Mouse (Mus musculus): ENCODE measurements around the gene Gabarap.

The Gabarap gene

DNA sequence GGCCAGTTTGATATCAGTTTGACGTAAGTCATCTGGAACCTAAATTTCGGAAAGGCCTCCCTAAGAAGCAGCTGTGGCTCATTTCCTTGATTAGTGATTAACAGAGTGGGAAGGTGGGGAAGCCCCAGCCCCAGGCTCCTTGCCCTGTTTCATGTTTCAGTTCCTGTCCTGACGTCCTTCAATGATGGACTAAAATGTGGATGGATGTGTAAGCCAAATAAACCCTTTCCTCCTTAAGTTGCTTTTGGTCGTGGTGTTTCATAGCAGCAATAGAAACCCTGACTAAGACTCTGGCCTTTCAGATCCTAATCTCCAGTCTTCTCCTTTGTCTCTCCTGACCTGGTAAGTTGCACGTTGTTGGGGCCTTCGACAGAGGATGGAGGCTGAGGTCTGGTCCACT, 20.7 kb upstream of the Gabarap start:
- DNase-seq = no peak

DNA sequence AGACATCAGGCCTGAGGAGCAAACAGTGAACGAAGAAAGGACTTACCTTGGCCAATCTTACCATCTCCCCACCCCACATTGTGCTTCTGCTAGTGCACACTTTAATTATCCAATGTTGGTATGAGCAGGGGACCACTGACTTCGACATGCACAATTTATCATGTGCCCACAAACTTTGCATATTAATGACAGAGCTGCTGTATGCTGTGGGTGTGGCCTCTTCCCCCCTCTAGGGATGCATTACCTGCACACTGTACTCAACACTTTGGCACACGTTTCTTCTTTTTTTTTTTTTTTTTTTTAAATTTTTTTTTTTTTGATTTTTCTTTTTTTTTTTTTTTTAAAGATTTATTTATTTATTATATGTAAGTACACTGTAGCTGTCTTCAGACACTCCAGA, 20.2 kb upstream of the Gabarap start:
- no peak for DNase-seq

DNA sequence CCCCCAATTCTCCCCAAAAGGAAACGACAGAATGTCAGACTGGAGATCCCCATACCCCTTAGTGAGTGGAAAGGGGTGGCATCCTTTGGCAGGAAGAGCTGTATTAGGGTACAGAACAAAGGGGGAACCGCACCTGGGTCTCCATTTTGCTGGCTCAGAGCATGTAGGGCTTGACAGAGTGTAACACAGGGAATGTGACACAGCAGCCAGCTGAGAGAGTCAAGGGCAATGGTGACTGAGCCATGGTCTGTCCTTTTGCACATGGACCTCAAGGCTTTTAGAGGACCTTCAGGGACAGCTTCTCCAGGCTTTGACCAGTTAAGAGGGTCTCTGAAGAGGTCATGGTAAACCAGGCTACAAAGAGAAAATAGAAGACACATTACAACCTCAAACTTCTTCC, 16.0 kb upstream of the Gabarap start:
- DNase-seq = no peak

DNA sequence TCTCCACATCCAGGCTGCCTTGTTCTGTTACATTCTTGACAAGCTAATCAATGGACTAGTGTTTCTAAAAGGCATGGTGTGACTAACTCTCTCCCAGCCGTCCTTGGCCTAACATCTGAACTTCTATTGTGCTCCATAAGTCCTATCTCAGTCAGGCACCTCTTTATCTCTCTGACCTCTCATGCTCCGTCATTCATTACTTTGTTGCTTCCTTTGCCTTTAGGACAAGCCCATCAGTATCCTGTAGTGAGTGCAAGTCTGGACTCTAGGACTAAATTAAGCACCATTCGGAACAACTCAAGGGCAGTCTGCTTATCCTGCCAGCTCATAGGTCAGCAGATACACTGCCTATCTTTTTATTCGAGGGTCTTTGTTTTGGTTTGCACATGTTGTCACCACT, 14.7 kb upstream of the Gabarap start:
- DNase-seq = no peak

DNA sequence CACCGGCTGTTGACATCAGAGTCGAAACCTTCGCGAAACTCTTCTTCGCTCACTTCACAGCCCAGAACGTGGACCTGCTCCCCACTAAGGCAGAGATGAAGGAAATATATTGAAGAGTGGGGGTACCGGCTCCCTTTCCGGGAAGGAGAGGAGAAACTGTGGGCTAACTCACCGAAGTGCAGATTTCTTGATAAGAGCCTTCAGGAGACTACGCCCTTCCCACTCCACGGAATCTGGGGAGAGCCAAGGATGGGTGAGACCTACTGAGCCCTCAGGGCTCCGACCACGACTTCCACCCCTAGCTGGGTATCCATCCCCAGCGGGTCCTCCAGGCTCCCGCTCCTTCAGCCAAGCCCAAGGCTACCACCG, 11.1 kb upstream of the Gabarap start:
- DNase-seq = no peak

DNA sequence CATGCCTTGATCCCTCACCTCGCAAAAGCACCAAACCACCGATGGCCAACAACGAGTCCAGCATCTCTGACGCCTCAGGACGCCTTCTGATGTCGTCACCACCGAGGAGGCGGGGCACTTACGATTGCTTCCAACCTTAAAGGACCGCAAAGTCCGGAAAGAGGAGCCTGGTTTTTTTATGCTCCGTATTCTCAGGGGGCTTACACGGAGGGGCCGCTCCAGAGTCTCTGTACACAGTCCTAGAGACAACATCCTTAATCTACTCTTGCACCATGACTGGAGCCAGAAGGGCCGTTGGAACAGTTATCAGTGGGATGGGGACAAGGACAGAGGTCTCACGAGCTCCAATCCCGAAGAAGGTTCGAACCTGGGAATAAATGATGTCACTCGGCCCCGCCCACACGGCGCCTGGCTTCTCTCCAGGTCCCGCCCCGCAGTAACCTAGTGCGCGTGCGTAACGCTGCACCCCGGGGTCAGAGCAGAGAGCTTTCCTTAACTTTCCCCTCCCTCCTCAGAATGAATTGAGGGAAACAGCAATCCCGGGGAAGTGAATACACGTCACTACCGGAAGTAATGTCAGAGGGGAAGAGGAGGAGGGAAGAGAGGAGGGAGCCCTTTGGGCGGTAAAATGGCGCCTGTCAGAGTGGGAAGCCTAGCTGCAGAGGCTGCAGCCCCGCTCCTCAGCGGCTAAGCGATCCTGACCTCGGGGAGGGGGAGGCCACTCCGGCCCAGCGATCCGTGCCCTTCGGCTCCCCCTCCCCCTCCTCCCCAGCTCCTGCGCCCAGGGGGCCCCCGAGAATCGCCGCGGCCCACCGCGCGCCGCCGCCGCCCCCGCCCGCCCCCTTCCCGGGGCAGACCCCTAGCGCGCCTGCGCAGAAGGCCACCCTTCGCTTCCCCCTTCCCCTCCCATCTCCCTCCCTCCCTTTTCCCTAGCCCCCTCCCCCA, 10.5 kb upstream of the Gabarap start:
- peak; percentile 89 to 91 for DNase-seq

DNA sequence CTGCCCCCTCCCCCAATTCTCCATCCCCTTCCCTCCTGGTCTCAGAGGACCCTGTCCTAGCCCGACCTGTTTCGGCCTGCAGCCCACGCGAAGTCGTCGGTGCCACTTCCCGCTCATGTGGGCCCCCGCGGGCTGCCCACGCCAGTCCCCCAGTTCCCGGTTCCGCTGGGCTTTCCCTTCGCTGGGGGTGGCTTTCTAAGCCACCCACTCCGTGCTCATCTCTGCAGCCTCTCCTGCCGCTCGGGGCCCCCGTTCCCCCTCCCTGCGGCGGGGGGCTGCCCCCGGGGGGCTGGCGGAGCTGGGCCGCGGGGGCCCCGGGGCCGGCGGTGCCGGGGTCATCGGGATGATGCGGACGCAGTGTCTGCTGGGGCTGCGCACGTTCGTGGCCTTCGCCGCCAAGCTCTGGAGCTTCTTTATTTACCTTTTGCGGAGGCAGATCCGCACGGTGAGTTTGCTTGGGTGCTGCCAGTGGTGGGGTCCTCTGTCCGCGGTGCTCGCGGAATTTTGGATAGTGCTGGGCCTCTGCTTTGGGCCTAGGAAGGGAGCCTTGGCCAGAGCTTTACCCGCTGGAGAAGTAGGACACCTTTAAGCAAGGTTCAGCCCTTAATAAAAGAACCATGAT, 9.7 kb upstream of the Gabarap start, which contains the start of gene Ctdnep1:
Ctdnep1 (plus strand) TSS at position 16 of the 622 bp plus-strand sequence.
- DNase-seq = no peak

DNA sequence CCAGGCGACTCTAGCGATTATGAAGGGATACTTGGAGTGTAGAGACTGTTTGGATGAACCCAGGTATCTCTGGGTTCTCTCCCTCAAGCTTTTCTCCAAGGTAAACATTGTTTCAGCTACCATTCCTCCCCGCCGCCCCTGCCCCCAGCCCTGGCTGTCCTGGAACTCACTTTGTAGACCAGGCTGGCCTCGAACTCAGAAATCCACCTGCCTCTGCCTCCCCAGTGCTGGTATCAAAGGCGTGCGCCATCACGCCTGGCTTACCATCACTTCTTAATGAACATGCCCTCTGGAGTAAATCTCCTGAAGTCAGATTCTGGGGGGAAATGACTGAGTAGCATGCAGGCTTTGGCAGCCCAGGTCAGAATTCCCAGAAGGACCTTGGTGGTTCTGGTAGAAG, 8.7 kb upstream of the Gabarap start, which contains the start of gene Elp5:
Elp5 (minus strand) TSS at position 293 of the 400 bp plus-strand sequence.
- no peak for DNase-seq

DNA sequence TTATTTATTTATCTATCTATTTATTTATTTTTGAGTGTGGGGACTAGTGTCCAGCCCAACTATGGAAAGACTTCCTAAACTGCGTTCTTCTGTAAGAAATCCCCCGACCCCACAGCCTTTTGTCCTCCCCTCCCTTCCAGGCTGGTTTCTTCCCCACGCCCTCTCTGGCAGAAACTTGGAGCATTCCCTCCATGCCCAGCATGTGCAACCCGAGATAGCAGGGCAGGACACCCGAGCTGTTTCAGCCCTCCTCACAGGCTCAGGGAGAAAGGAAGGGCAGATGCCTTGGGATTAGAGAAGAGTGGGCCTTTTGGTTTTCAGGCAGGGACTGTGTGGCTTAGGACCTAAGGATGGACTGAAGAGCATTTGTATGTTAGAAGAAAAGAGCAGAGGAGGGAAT, 8.1 kb upstream of the Gabarap start:
- DNase-seq = no peak

DNA sequence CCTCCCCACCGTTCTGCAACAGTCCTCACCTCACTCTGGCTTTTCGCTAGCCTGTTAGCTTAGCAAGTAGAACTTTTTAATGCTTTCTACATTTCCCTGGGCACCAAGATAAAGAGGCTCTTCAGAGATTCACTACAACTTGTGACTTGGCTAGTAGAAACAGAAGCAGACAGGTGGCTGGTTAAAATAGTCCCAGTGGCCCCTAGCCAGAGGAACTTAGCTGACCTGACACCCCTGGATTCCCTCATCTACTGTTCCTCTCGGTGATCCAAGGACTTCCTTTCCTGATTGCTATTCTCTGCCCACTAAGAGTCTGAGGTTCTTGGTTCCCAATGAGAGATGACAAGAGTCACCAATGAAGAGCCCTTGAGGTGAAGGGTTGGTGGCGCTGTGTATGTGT, 7.6 kb upstream of the Gabarap start:
- no peak for DNase-seq

DNA sequence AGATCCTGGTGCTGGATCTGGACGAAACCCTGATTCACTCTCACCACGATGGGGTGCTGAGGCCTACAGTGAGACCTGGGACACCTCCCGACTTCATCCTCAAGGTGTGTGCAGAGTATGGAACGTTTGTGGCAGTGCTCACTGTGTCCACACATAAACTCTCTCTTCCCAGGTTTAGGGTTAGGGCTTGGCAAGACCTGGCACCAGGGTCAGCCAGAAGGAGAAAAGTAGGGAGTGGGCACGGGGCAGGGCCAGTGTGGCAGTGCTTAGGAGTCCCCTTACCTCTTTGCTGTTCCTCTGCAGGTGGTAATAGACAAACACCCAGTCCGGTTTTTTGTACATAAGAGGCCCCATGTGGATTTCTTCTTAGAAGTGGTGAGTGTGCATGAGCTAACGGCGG, 6.5 kb upstream of the Gabarap start:
- no peak for DNase-seq

DNA sequence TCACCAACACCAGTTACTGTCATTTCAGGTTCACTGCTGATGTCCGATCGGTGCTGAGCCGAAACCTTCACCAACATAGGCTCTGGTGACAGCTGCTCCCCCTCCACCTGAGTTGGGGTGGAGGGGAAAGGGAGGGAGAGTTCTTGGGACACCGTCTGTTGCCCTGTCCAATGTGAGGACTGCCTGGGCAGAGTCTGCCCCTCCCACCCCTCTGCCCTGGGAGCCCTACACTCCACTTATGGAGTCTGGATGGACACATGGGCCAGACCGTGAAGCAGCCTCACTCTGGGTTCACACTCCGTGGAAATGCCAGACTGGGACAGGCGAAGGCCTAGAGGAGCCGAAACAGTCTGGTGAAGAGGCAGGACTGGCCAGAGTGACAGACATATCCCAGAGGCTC, 994 bp upstream of the Gabarap start:
- no peak for DNase-seq

DNA sequence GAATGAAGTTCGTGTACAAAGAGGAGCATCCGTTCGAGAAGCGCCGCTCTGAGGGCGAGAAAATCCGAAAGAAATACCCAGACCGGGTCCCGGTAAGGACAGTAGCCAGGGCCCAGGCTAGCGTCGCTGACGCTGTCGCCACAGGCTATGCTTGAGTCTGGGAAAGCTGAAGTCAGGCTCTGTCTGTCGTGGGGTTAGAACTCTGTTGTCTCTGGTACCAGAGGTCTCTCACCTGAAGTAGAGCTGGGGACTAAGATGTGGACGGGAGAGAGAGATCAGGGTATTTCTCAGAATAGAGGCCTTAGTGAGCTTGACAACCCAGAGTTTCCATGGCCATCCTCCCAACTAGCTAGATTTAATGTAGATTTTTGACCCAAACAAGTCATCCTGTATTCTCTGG, 768 bp downstream of the Gabarap start:
- no peak for DNase-seq

DNA sequence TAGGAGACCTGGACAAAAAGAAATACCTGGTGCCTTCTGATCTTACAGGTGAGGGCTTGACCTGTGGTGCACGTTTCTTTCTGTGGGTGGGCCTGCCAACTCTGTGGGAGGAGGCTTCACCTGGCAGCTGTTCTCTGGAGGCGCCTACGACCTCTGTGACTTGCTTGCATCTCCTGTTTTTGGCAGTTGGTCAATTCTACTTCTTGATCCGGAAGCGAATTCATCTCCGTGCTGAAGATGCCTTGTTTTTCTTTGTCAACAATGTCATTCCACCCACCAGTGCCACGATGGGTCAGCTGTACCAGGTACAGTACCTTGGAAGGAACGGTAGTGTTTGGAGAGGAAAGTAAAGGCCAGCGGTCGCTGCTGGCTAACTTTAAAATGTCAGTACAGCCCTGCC, 1.5 kb downstream of the Gabarap start:
- DNase-seq = no peak

DNA sequence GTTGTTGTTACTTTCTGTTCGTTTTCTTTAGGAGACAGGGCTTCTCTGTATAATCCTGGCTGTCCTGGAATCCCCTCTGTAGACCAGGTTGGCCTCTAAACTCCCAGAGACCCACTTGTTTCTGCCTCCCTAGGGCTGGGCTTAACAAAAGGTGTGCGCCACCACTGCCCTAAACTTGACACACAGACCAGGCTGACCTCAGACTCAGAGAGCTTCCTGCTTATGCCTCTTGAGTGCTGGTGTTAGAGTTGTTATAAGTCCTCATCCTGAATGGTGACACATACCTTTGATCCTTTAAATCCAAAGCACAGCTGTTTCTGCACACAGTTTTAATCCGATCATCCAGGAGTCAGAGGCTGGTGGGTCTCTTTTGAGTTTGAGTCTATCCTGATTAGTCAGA, 2.0 kb downstream of the Gabarap start:
- DNase-seq = no peak

DNA sequence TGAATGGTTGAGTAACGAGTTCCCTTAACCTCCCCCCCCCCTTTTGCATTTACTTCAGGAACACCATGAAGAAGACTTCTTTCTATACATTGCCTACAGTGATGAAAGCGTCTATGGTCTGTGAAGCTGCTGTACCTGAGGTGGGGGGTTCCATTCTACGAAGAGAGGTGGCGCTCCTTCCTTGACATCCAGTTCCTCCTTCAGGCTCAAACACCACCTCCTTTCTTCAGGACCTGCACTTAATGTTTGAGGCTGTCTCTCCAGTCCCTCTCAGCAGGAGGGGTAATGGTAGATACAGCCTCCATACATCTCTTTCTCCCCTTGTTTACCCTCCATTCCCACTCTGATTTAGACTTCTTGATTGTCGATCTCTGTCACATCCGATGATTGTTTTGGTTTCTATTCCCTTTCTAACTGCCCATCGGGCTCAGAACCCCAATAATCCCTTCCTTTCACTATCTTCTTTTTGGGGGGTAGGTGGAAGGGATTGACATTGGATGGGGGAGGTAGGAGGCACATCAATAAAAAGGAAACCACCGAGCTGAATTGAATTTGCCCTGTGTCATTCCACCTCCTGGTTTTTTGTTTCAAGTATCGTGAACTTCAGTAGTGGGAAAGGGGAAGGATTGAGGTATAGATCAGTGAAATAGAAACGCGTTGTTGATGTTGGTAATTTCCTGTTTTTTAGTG, 3.6 kb downstream of the Gabarap start:
- no peak for DNase-seq

DNA sequence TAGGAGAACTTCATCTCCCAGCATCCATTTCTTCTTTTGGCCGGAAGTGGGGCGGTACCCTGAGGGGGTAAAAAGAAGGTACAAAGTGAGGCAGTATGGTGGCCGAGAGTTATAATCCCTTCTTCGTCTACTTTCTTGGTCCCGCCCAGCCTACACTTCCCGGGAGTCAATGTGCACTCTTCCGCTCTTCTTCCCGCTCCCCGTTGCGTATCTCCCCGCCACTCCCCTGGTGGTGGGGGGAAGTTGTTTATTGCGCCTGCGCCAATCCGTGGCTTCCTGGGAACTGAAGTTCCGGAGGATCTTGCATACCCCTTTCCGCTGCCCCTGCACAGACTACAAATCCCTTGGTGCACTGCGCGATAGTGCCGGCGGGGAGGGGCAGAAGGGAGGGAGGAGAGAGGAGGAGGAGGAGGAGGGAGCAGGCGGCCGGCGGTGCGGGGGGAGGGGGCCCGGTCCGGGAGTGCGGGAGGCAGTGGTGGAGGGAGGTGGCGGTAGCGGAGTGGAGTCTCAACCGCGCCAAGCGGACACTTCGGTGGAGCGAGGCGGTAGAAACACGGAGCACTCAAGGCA, 4.5 kb downstream of the Gabarap start, which contains the start of gene Phf23:
Phf23 (plus strand) TSS at position 387 of the 570 bp plus-strand sequence.
- DNase-seq = peak; percentile 95 to 99

DNA sequence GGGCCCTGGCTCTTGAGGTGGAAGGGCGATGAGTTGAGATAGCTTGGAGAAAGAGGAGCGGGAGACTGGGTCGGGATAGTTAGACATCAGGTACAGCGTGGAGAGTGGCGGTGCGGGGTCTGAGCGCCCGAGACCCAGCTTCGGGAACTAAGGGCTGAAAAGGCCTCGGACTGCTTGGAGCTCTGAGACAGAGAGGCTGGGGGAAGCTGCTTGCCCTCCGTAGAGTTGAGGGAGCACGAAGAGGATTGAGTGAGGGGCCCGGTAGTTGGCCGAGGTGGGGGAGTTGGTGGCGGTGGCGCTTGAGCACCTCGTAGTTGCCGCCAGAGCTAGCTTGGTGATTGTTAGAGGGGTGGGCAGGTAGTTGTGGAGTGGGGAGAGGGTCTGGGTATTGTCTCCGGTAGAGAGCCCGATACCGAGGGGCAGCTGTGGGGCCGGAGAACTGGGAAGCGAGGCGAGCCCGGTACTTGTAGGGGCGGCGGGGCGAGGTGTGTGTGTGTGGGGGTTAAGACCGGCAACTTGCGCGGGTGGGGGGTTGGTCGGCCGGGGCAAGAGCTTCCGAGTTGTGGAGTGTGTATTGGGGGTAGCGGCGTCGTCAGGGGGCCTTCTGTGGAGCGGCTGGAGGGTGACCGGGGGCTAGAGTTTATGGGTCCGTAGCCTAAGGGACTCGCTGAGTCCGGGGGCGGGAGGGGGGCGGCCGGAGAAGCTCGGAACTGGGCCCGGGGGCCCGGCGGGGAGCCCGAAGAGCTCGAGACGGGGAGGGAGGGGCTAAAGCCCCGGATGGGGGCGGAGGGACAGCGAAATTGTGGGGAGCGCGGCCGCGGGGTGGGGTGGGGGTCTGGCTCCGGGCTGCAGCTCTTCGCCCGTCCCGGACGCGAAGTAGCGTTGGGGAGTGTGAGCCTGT, 5.5 kb downstream of the Gabarap start:
- DNase-seq = peak; percentile 76 to 83

DNA sequence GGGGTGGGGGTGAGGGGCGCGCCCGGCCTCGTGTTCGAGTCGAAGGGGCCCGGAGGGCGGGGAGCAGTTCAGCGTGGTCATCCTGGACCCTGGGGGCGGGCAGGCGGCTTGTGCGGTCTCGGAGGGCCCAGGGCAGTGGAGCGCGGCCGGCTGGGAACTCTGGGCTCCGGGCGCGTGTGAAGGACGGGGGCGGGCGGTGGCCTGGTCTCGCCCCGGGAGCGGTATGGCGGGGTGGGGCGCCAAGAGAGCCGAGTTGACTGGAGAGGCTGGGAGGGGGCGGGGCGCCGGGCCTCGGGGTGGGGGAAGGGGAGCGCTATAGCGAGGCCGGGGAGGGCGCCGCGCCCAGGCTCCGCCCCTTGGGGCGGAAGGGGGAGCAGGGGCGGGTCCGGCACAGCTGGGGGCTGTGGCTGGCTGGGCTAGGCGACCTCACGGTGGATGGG, 6.1 kb downstream of the Gabarap start:
- DNase-seq = peak; percentile 90 to 93

DNA sequence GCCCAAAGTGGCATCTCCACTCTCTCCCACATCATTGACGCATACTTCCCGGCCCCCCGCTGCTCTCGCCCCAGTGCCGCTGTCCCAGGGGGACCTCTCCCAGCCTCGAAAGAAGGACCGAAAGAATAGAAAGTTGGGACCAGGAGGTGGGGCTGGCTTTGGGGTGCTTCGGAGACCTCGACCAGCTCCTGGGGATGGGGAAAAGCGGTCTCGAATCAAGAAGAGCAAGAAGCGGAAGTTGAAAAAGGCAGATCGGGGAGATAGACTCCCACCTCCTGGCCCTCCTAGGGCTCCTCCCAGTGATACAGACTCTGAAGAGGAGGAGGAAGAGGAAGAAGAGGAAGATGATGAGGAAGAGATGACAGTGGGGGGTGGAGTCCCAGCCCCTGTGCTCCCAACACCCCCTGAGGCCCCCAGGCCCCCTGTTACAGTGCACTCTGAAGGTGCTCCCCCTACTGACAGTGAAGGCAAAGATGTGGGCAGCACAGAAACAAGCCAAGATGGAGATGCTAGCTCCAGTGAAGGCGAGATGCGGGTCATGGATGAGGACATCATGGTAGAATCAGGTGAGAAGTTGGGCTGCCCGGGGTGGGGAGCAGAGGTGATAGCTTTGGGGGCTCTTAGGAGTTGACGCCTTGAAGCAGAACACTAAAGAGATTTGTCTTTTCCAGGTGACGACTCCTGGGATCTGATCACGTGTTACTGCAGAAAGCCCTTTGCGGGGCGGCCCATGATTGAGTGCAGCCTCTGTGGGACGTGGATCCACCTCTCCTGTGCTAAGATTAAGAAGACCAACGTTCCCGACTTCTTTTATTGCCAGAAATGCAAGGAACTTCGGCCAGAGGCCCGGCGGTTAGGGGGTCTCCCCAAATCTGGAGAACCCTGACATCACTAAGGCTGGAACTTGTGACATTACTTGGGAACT, 7.9 kb downstream of the Gabarap start:
- peak in 1 of 2 experiments; percentile 45 for DNase-seq

DNA sequence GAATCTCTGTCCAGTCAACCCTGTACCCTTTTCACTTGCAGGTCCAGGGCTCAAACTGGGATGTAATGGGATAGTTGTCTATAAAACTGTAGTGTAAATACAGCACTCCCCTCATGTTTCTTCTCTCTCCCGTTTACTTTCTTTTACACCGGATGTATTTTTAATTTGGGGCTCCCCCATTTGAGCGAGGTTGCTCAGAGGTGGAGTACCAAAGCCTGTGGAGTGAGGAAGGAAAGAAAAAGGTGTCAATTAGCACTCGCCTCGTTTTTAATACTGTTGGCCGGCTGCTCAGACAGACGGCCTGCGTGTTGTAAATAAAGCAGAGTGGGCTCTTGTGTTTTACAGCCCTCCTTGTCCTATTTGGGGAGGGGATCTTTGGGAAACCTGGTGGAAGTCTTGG, 8.7 kb downstream of the Gabarap start:
- no peak for DNase-seq
